Mouse (Mus musculus) spleen, adult 2 months (tissue): ENCODE data around the gene Tnfrsf13c.

Experiments
- CTCF ChIP-seq: fragments of 200-500 bp; IDR thresholded peaks from 2 replicates; pipeline ENCODE4 v1.5.1; 2011; ENCODE audit warnings: mild to moderate bottlenecking, inconsistent platforms; ENCODE audit not compliant: insufficient read depth, insufficient read length, insufficient replicate concordance; ENCODE audit errors: extremely low read depth
- POLR2A ChIP-seq: fragments of 200-500 bp; IDR thresholded peaks from 2 replicates; pipeline ENCODE4 v1.6.1; 2011; ENCODE audit warnings: low read depth, low read length, inconsistent platforms

DNA sequence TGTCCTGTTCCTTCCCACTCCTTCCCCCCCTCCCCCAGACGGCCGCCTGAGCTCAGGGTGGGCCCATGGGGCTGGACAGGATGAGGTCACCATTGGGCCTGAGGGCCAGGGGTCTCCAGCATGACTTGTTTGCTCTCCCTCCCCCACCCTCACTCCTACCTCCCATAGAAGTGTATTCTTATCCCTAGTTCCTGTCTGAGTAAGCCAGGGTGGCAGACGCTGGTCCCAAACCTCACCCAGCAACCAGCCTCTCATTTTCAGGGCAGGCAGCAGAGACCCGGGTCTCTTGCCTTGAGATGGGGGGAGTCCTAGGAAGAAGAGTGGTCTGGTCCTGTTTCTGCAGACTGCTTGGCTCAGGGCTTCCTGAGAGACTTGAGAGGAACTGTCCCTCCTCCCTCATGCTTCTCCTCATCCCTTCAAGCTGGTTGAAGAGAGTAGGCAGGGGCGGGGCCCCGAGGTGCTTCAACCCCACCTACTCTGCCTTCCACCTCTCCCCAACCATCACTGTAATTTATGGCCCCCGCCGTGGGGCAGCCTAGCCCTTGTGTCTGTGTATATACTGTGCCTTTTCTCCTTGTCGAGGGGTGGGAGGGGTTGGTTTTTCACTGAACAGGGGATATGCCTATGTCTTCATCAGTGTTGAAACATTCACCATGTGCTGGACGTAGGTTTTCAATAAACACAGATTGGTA lies 19.3 kb downstream of the Tnfrsf13c start:
- TF ChIP-seq POLR2A (no peak), CTCF (no peak)
